Mouse (Mus musculus): ENCODE measurements around the gene Clec11a.

Clec11a gene

DNA sequence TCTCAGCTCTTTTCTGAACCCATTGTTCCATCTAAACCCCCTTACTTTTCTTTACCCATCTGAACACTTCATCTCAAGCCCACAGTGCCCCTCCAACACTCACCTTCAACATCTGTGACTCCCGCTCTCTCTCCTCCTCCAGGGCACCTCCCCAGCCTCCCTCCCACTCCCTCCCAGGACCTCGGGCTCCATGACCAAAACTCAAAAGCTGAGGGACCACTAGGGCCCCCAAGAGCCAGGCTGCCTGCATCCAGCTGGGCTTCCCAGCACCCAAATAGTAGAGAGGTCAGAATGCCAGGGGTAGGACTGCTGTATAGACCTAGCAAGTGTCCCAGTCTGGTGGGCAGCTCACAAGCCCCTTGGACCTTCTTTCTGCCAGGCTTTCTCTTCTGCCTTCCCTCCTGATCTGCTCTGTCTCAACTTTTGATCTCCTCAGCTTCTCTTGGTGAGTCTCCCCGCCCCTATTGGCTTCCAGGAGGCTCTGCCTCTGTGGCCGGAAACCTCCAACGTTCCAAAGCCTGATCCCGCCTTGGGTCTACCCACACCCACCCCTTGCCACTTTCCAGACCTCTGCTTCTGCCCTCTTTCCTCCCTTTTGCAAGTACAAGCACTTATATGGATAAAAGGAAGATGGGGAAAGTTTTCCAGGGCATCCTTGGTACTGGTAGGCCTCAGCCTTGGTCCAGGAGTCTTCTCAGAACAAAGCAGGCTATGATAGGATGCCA, at the start of gene Clec11a:
Gene Clec11a, minus strand, starts transcription at position 387 of the 725 bp plus-strand sequence.
- no peak for DNase-seq (ENCODE audit: low spot score in 2 of 2)

DNA sequence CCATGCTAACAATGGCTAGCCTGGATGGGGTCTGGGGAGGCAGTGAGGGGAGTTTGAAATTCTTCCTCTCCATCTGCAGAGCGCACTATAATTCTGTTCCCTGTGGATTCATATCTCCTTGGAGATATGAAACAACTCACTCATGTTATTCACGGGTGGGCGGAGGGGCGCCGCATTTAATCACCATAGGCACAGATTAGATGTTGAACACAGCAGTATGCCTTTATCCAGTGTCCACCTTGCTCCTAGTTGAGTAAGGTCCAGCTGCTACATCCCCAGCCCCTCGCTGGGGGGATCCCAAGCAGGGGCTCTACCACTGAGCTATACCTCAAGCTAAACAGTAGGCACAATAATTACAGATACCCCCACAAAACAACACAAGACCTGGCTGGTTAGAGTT, 48.7 kb upstream of the Clec11a start:
- no peak for DNase-seq (ENCODE audit: low spot score in 2 of 2)

DNA sequence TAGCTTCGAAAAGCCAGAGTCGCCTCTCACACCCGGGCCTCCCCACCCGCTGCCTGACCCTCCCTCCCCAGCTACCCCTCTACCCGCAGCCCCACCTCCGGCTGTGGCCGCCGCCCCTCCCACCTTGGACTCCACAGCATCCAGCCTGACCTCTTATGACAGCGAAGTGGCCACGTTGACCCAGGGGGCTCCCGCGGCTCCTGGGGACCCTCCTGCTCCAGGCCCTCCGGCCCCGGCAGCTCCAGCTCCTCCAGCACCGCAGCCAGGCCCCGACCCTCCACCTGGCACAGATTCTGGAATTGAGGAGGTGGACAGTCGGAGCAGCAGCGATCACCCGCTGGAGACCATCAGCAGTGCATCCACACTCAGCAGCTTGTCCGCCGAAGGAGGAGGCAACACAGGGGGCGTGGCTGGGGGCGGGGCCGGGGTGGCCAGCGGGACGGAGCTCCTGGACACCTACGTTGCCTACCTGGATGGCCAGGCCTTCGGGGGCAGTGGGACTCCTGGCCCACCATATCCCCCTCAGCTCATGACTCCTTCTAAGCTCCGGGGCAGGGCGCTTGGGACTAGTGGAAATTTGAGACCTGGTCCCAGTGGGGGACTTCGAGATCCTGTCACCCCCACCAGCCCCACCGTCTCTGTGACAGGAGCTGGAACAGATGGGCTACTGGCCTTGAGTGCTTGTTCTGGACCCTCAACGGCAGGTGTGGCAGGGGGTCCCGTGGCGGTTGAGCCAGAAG, 47.1 kb upstream of the Clec11a start:
- no peak for DNase-seq (ENCODE audit: low spot score in 2 of 2)

DNA sequence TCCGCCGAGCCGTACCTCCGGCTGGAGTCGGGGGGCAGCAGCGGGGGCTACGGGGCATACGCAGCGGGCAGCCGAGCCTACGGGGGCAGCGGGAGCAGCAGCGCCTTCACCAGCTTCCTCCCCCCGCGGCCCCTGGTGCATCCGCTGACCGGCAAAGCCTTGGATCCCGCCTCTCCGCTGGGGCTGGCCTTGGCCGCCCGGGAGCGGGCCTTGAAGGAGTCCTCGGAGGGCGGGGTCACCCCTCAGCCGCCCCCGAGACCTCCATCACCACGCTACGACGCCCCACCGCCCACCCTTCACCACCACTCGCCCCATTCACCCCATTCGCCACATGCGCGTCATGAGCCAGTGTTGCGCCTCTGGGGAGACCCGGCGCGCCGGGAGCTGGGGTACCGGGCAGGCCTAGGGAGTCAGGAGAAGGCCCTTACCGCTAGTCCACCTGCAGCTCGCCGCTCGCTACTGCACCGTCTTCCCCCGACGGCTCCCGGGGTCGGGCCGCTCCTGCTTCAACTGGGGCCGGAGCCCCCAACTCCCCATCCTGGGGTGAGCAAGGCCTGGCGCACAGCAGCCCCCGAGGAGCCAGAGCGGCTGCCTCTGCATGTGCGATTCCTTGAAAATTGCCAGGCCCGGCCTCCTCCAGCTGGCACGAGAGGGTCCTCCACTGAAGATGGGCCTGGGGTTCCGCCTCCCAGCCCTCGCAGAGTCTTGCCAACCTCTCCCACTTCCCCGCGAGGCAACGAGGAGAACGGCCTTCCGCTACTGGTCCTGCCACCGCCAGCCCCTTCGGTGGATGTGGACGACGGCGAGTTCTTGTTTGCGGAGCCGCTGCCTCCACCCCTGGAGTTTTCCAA, 46.3 kb upstream of the Clec11a start:
- no peak for DNase-seq (ENCODE audit: low spot score in 2 of 2)

DNA sequence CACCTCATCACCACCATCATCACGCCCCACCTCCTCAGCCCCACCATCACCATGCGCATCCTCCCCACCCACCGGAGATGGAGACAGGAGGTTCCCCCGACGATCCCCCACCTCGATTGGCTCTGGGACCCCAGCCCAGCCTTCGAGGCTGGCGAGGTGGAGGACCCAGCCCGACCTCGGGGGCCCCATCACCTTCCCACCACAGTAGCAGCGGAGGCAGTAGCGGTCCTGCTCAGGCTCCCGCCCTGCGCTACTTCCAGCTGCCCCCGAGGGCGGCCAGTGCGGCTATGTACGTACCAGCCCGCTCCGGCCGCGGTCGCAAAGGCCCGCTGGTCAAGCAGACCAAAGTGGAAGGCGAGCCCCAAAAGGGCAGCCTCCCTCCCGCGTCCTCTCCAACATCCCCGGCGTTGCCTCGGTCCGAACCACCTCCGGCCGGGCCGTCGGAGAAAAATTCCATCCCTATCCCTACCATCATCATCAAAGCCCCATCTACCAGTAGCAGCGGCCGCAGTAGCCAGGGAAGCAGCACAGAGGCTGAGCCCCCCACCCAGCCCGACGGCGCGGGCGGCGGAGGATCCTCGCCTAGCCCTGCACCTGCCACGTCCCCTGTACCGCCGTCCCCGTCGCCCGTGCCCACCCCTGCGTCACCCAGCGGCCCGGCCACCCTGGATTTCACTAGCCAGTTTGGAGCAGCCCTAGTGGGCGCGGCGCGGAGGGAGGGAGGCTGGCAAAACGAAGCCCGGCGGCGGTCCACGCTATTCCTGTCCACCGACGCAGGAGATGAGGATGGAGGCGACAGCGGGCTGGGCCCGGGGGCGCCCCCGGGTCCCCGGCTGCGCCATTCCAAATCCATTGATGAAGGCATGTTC, 45.4 kb upstream of the Clec11a start:
- no peak for DNase-seq (ENCODE audit: low spot score in 2 of 2)

DNA sequence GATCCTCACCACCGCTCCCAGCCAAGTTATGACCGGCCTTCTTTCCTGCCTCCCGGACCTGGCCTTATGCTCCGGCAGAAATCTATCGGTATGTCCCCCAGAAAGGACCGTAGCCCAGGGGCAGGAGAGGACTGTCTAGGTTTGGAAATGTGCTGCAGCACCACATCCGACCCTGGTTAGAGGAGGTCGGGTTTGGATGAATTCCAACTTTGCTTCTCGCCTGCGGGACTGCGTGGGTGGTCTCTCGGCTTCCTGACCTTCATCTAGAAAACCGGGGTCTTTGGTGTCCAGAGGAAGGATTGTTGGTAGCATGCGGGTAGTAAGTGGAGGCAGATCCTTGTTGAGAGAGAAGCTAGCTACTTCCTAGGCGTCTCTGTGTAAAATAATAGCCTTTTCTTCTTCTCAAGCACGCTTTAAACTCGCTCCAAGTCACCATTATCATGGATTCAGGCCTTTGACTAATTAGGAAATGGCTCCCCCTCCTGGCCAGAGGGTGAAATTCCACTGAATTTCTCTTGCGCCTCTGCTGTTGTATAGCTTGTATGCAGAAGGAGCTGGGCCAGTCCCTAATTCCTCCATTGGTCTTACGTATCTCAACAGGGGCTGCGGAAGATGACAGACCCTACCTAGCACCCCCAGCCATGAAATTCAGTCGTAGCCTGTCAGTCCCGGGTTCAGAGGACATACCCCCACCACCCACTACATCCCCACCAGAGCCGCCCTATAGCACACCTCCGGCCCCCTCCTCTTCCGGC, 44.4 kb upstream of the Clec11a start:
- peak; percentile 73 to 80 for DNase-seq (ENCODE audit: low spot score in 2 of 2)

DNA sequence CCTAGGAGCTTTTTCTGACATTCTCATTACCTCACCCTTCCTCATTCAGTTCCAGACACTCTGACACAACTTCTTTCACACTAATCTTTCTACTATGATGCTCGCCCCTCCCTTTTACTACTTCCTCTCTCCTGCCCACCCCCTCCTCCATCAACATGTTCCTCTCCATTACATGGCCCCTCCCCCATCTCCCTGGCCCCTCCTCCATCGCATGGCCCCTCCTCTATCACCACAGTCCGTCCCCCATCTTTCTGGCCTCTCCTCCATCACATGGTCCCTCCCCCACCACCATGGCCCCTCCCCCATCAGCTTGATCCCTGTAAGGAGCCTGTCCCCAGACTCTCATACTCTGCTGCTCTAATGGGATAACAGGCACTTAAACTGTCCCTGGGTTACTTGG, 42.3 kb upstream of the Clec11a start:
- no peak for DNase-seq (ENCODE audit: low spot score in 2 of 2)

DNA sequence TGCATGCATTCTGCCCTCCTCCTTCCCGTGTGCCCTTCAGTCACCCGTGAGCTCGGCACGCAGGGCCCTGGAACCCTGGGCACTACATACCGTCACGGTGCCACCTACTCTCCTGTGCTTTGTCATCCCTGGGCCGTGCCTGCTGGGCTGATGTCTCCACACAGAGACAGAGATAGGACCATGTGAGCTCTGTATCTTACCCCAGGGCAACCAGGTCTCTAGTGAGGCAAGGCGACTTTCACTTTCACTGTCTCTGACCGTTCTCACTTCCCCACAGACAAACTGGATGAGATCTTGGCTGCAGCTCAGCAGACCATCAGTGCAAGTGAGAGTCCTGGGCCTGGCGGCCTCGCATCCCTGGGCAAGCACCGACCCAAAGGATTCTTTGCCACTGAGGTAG, 37.9 kb upstream of the Clec11a start:
- DNase-seq (ENCODE audit: low spot score in 2 of 2): peak in 1 of 2 experiments; percentile 63

DNA sequence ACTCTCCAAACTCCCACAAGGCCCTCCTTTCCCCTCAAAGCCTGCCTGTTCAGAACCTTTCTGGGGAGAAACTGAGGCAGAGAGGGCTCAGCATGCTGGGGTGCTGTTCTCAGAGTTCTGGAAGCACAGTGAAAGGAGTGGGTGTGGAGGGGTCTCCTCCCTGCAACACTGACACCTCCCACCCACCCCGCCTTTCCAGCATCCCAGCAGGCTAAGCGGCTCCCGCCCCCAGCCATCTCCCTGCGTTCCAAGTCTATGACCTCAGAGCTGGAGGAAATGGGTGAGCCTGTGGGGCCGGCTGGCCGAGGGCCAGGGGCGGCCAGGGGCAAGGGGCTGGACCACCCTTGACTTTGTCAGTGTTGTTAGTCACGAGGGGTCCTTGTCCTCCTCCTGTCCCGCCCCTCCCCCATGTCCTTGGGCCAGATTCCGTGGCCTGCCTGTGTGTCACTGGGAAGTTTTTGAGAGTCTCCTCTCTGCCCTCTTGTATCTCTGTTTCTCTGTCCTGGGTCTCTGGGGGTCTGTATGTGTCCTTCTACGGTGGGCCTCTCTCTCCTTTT, 36.8 kb upstream of the Clec11a start:
- no peak for DNase-seq (ENCODE audit: low spot score in 2 of 2)

DNA sequence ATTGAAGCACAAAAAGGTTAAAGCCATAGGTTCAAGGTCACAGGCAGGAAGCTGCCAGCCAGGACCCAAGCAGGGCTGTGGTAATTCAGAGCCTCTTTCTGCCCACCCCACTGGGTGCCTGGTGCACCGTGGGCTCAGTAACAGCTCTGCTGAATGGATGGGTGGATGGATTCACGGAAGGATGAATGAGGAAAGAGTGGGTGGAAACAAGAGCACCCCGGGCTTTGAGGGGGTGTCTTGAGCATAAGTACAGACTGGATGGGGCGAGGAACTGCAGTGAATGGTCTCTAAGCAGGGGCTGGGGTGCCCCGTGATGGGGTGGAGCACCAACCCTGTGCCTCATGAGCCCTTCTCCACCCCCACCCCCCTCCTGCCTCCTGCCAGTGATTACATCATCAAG, 35.0 kb upstream of the Clec11a start:
- DNase-seq (ENCODE audit: low spot score in 2 of 2): no peak

DNA sequence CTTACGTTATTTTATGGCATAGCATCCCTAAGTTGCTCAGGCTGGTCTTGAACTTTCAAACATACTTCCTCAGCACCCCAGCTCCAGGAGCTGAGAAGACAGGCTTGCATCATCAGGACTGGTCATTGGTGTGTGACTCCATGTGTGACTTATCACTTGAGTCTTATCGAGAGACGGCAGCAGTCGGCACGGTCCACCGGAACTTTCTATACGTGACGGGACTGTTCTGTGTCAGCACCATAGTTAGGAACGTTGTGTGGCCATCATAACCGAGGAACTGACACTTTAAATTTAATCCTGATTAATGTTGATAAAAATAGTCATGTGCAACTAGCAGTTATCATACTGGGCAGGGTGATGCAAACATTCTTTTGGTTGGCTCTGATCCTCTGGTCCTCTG, 34.4 kb upstream of the Clec11a start:
- no peak for DNase-seq (ENCODE audit: low spot score in 2 of 2)

DNA sequence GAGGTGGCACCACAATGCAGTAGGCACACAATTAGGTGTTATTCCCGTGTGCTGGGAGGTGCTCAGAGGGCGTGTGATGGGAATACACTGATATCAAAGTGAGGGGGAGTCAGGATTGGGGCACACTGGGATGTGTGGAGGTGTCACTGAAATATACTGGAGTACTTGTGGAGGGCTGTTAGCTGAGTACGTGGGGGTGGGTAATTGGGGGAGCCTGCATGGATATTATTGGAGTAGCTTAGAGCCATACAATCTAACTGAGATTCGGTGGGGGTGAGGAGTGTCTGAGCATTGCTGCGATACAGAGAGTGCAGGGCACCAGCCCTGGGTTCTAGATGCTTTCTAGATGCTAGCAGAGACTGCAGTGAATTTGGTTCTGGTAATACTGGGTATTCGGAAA, 33.5 kb upstream of the Clec11a start:
- DNase-seq (ENCODE audit: low spot score in 2 of 2): no peak

DNA sequence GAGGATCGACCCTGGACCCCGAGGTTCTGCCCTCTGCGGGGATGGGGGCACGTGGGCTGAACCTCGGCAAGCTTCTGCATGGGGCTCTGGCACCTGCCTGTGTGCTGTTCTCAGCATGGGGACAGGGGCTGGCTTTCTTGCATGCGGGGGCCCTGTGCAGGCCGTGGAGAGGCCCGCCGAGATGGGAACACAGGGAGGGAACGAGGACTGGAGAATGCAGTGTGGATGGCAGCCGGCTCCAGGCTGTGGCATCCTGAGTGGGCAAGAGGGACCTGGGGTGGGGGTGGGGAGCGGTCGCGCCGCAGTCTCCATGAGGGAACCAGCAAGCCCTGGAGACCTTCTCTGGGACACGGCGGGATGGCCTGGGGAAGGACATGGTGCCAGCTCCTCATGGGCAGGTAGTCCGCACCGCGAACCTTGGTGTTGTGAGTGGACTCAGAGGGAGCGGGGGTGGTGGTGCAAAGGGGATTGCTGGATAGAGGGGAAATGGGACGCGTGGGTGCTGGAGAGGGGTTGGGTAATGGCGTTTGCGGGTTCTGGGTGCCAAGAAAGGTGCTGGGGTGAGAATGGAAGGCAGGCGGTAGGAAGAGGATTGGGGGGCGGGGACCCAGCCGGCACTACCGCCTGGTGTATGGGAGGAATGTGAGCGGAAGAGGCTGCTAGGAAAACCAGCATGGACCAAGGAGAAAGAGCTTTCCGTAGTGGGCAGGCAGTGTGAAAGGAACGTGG, 30.6 kb upstream of the Clec11a start:
- no peak for DNase-seq (ENCODE audit: low spot score in 2 of 2)

DNA sequence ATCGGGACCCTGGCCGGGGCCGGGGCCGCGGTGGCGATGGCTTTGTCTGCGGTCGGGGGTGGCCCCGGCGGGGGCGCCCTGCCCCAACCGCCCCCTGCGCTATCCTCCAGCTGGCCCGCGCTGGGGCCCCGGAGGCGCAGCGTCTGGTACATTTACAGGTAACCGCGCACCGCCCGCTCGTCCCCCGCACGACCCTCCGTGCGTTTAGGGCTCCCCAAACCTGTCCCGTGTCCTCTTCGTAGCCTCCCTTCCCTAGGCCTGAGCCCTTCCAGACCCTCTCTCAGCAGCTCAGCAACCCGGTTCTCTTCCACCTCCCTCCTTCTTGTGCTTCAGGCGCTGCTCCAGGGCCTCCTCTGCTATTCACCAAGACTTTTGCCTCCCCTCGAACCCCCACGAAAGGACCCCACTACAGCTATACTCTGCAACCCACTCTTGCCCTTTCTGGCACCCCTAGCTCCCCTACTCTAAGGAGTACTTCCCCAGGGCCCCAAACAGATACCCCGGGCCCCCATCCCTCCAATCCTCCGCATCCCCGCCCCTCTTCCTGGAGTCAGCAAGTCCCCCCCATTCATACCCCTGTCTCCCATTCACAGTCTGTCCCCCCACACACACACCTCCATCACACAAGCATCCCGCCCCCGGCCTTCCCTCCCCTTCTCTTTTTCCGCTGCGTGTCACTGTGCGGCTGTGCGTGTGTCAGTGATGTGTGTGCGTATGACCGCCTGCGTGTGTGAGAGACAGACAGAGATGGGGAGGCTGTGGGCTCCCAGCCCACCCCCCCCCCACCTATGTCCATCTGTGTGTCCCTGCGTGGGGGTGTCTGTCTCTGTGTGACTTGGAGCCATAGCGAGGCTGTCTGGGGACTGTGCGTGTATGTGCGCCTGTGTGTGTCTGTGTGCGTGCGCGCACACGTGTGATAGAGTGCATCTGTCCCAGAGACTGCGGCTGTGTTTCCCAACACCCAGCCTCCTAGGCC, 29.6 kb upstream of the Clec11a start:
- DNase-seq (ENCODE audit: low spot score in 2 of 2): no peak

DNA sequence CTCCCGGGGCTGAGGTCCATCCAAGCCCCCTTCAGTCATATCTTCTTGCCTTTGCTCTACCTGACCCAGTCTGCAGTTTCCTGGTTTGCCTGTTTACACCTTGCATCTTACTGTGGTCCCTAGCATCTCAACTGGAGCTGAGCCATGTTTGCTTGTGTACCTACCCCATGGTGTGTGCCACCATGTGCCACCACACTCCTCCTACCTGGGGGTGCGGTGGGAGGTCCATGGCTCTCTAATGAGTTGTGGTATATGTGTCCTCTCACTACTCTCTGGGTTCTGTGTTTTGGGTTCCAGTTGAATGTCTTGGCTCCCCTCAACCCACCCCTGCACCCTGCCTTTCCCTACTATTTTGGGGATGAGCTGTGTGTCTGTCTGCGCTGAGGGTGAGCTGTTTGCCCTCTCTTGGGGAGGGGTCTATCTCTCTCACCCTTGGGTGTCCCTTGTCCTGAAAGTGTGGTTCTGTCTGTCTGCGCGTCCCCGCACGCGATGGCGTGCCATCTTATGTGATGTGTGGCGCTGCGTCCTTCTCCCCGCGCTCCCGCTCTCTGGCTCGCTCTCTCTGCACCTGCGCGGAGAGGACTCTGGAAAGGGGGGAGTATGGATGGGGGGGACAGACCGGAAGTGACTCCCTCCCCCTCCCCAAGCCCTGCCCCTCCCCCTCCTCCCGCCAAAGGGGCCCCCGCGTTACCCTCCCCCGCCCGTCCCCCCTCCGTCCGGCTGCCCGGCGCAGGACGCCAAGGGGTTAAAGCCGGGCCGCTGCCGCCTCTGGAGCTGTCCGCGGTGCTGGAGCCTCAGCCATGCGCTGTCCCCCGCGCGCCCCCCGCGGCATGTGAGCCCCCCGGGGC, 28.6 kb upstream of the Clec11a start:
- no peak for DNase-seq (ENCODE audit: low spot score in 2 of 2)

DNA sequence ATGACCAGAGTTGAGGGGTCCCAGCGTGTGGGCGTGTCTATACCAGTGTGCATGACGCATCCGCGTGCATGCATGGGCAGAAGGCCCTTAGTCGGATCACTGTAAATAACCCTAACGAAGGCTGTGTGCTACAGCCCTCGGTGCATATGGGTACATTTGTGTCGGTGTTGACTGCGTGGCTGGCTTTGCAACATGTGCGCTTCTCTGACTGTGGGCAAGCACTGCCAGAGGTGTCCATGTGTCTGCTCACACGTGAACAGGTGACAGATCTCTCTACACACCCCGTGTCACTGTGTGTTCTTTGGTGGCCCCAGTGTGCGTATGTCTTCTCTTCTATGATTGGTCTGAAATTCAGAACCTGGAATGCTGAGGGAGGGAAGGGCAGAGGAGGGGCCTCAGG, 27.4 kb upstream of the Clec11a start:
- DNase-seq (ENCODE audit: low spot score in 2 of 2): no peak

DNA sequence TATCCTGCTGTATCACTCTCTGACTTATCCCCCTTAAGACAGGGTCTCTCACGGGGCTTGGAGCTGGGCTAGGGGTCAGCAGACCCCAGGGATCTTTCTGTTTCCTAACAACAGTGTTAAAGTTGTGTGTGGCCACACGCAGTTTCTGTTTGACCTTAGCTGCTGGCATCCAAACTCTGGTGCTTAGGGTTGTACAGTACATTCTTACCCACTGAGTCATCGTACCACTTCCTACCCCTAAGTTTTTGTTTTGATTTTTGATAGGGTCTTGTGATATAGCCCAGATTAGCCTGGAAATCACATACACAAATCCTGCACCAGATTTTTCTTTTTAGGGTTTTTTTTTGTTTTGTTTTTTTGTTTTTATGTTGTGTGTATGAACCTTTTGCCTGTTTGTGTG, 25.6 kb upstream of the Clec11a start:
- no peak for DNase-seq (ENCODE audit: low spot score in 2 of 2)

DNA sequence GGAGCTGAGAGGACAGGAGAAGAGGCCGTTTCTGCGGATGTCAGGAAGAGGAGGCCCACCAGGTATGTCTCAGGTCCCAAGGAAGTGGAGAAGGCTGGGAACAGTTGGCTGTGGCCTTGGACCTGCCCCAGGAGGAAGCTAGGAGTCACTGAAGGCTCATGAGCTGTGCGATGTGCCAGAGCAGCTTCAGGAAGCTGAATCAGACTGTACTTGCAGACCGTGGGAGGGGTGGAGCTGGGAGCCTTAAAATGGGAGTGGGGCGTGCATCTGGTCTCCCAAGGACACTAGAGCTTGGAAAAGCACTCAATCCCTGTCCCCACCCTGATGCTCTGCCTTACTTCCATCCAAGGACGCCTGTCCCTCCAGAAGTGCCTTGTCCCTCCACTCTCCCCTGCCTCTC, 19.9 kb upstream of the Clec11a start:
- DNase-seq (ENCODE audit: low spot score in 2 of 2): no peak
